12 mouse cellular contexts compared by ENCODE assay signal in genomic region chr5:138086842-138087241, GRCm38 (mm10). TPM values are rescaled to one million over a fixed set of nuclear protein-coding genes. Genes with fewer than 3 reads are reported as not detected.
DNase-seq lines count a peak whose midpoint lies in the region; ATAC-seq and TF ChIP-seq lines count a peak whose summit lies in the region.
"Had no signal": no experiment of that assay in that cellular context is flagged by ENCODE, and none has a peak within 500 bp of the region (broad histone marks: within the 10 kb centered on the region; RNA-seq: fewer than 3 reads in every experiment).

No protein-coding gene starts in this region.

- H3K36me3 ChIP-seq in kidney, embryonic 14.5 days (ENCODE audit: control insufficient read depth, insufficient read depth, low read length): peaks cover 18% of the 10 kb centered on the region; the same call in 1 of the 2 replicates
- peaks cover 6% of the 10 kb centered on the region; the same call in 1 of the 2 replicates for H3K36me3 ChIP-seq in forebrain, embryonic 15.5 days
- H3K36me3 ChIP-seq in limb, embryonic 14.5 days (ENCODE audit: control insufficient read depth, insufficient read depth, low read length): peaks cover 19% of the 10 kb centered on the region
- H3K36me3 ChIP-seq in neural tube, embryonic 12.5 days: peaks cover 12% of the 10 kb centered on the region; the same call in 1 of the 2 replicates

- TF ChIP-seq POLR2A in limb, embryonic 14.5 days (IDR thresholded peaks at IDR 0.05; ENCODE audit: borderline replicate concordance, extremely low read depth, insufficient read depth, insufficient read length): no peak

- H3K4me3 ChIP-seq in kidney, embryonic 14.5 days (ENCODE audit: low read length): no peak overlapping the region; the same call in 1 of the 2 replicates
- peak overlapping the region; percentile 94; the same call in 1 of the 2 replicates for H3K4me3 ChIP-seq in forebrain, embryonic 15.5 days
- no peak overlapping the region for H3K4me3 ChIP-seq in limb, embryonic 14.5 days (replicated peaks; ENCODE audit: low read length)
- H3K4me3 ChIP-seq in neural tube, embryonic 12.5 days: no peak overlapping the region

- DNase-seq in kidney, adult 18-20 months: no peak
- DNase-seq in limb, embryonic 14.5 days (ENCODE audit: low spot score): no peak
- DNase-seq in thymus, postnatal 36 days: no peak
- no peak for DNase-seq in gastrocnemius, postnatal 14 days
- DNase-seq in spleen, postnatal 4 days (ENCODE audit: low spot score in 2 of 2): no peak
- DNase-seq: gastrocnemius, adult 2 months; lung, postnatal 10 days had no signal

- H3K27ac ChIP-seq in kidney, embryonic 14.5 days (ENCODE audit: low read depth, low read length): no peak overlapping the region
- H3K27ac ChIP-seq in forebrain, embryonic 15.5 days (replicated peaks): no peak overlapping the region
- no peak overlapping the region for H3K27ac ChIP-seq in limb, embryonic 14.5 days (replicated peaks; ENCODE audit: low read depth, low read length)
- H3K27ac ChIP-seq in neural tube, embryonic 12.5 days: no peak overlapping the region
- H3K27ac ChIP-seq: gastrocnemius, adult 2 months had no signal

- peak overlapping the region; percentile 58 for H3K4me2 ChIP-seq in kidney, embryonic 14.5 days (replicated peaks; ENCODE audit: low read depth, low read length)
- peak overlapping the region; percentile 67 for H3K4me2 ChIP-seq in forebrain, embryonic 15.5 days (replicated peaks)
- H3K4me2 ChIP-seq in limb, embryonic 14.5 days (replicated peaks; ENCODE audit: low read depth, low read length, severe bottlenecking): 0 out of 2 replicates have a peak overlapping the region, but pooled peaks have one; percentile 71
- H3K4me2 ChIP-seq in neural tube, embryonic 12.5 days (replicated peaks): peak overlapping the region; percentile 73

- 64% methylated on average over 3 of the region's 3 CpGs for WGBS in kidney, embryonic 14.5 days
- 90% methylated on average over 3 of the region's 3 CpGs for WGBS in forebrain, embryonic 15.5 days
- 86% methylated on average over 3 of the region's 3 CpGs for WGBS in limb, embryonic 14.5 days
- WGBS in neural tube, embryonic 12.5 days: 82% methylated on average over 3 of the region's 3 CpGs

- ATAC-seq in kidney, embryonic 14.5 days (ENCODE audit: low FRiP score, low TSS enrichment): no peak
- ATAC-seq in forebrain, embryonic 15.5 days (replicated peaks): no peak
- no peak for ATAC-seq in limb, embryonic 14.5 days (ENCODE audit: low FRiP score, low read depth)
- no peak for ATAC-seq in neural tube, embryonic 12.5 days (ENCODE audit: low FRiP score, low read depth)

- H3K9ac ChIP-seq in kidney, embryonic 14.5 days (ENCODE audit: low read depth, low read length): peak overlapping the region; percentile 18; the same call in 1 of the 2 replicates
- H3K9ac ChIP-seq in forebrain, embryonic 15.5 days (replicated peaks): peak overlapping the region; percentile 30; the same call in 1 of the 2 replicates
- no peak overlapping the region for H3K9ac ChIP-seq in limb, embryonic 14.5 days (ENCODE audit: low read depth, low read length, severe bottlenecking)
- peak overlapping the region; percentile 97; the same call in 1 of the 2 replicates for H3K9ac ChIP-seq in neural tube, embryonic 12.5 days

- intact Hi-C loops in gastrocnemius, postnatal 14 days (cut with DNase I; ENCODE audit: low total_unique reads): no loop called here

- no peaks in the 10 kb centered on the region for H3K27me3 ChIP-seq in kidney, embryonic 14.5 days (ENCODE audit: control insufficient read depth, insufficient read depth, low read length)
- H3K27me3 ChIP-seq in forebrain, embryonic 15.5 days: no peaks in the 10 kb centered on the region
- H3K27me3 ChIP-seq in limb, embryonic 14.5 days (ENCODE audit: control insufficient read depth, insufficient read depth, low read length): no peaks in the 10 kb centered on the region
- H3K27me3 ChIP-seq in neural tube, embryonic 12.5 days (replicated peaks): no peaks in the 10 kb centered on the region

- H3K4me1 ChIP-seq in kidney, embryonic 14.5 days (ENCODE audit: control insufficient read depth, insufficient read depth, low read length): peaks cover 21% of the 10 kb centered on the region
- peaks cover 38% of the 10 kb centered on the region for H3K4me1 ChIP-seq in forebrain, embryonic 15.5 days
- no peaks in the 10 kb centered on the region; the same call in none of the 2 replicates for H3K4me1 ChIP-seq in limb, embryonic 14.5 days (ENCODE audit: control insufficient read depth, insufficient read depth, low read length)
- H3K4me1 ChIP-seq in neural tube, embryonic 12.5 days: peaks cover 6% of the 10 kb centered on the region; the same call in 1 of the 2 replicates

- no peaks in the 10 kb centered on the region for H3K9me3 ChIP-seq in kidney, embryonic 14.5 days (ENCODE audit: control insufficient read depth, low read length)
- no peaks in the 10 kb centered on the region for H3K9me3 ChIP-seq in forebrain, embryonic 15.5 days
- no peaks in the 10 kb centered on the region for H3K9me3 ChIP-seq in limb, embryonic 14.5 days (ENCODE audit: control insufficient read depth, low read length)
- no peaks in the 10 kb centered on the region for H3K9me3 ChIP-seq in neural tube, embryonic 12.5 days

RNA-seq across cellular contexts. Expression of gene Zkscan1, which starts 2.0 kb away (rescaled TPM):
- polyA plus RNA-seq in kidney, embryonic 14.5 days (2014; fragmentation: Nextera tagmentation; extraction: Ambion mirVana): 16.5 and 33.7 TPM in 2 replicates
- polyA plus RNA-seq in forebrain, embryonic 15.5 days (2015; fragmentation: Nextera tagmentation; extraction: Ambion mirVana): 27.8 and 28.0 TPM in 2 replicates
- 8.5 and 9.8 TPM in 2 replicates for polyA plus RNA-seq in limb, embryonic 14.5 days (2012; rRNA removed)
- polyA plus RNA-seq in limb, embryonic 14.5 days (2014; fragmentation: Nextera tagmentation; extraction: Ambion mirVana): 25.3 and 25.4 TPM in 2 replicates
- polyA plus RNA-seq in neural tube, embryonic 12.5 days (2016; fragmentation: Nextera tagmentation; extraction: Ambion mirVana): 32.9 and 36.5 TPM in 2 replicates
- 10 to 100 TPM; 10.8 to 11.2 TPM for total RNA-seq in gastrocnemius, postnatal 14 days (2021)

RNA-seq across cellular contexts. Expression of gene Zscan21, which starts 29.9 kb away (rescaled TPM):
- polyA plus RNA-seq in kidney, embryonic 14.5 days (2014; fragmentation: Nextera tagmentation; extraction: Ambion mirVana): 52.6 and 65.1 TPM in 2 replicates
- polyA plus RNA-seq in forebrain, embryonic 15.5 days (2015; fragmentation: Nextera tagmentation; extraction: Ambion mirVana): 113 and 118 TPM in 2 replicates
- polyA plus RNA-seq in limb, embryonic 14.5 days (2012; rRNA removed): 31.5 and 38.3 TPM in 2 replicates
- polyA plus RNA-seq in limb, embryonic 14.5 days (2014; fragmentation: Nextera tagmentation; extraction: Ambion mirVana): 59.8 and 70.0 TPM in 2 replicates
- 101 and 104 TPM in 2 replicates for polyA plus RNA-seq in neural tube, embryonic 12.5 days (2016; fragmentation: Nextera tagmentation; extraction: Ambion mirVana)
- 10 to 100 TPM; 10.3 to 10.6 TPM for total RNA-seq in gastrocnemius, postnatal 14 days (2021)

RNA-seq across cellular contexts. Expression of gene Smok3c, which starts 33.8 kb away (rescaled TPM):
- polyA plus RNA-seq in kidney, embryonic 14.5 days (2014; fragmentation: Nextera tagmentation; extraction: Ambion mirVana): not detected in 2 replicates
- polyA plus RNA-seq in forebrain, embryonic 15.5 days (2015; fragmentation: Nextera tagmentation; extraction: Ambion mirVana): not detected in 2 replicates
- not detected in 2 replicates for polyA plus RNA-seq in limb, embryonic 14.5 days (2012; rRNA removed)
- polyA plus RNA-seq in limb, embryonic 14.5 days (2014; fragmentation: Nextera tagmentation; extraction: Ambion mirVana): not detected in 2 replicates
- polyA plus RNA-seq in neural tube, embryonic 12.5 days (2016; fragmentation: Nextera tagmentation; extraction: Ambion mirVana): not detected in 2 replicates
- not detected for total RNA-seq in gastrocnemius, postnatal 14 days (2021)
- total RNA-seq: gastrocnemius, adult 2 months had no signal
- polyA plus RNA-seq: embryonic facial prominence, embryonic 11.5 days; large intestine, adult 2 months had no signal
